Mouse (Mus musculus): ENCODE data around the gene Mup2.
"Not testable (repeated sequence)": the region's sequence is repeated elsewhere in the genome, so short reads cannot be mapped to it uniquely, and the experiment has no call there.

GRCm38 (mm10) chr4:60154189-60154588 is at the start of gene Mup2:
- not testable (repeated sequence) for TF ChIP-seq CTCF (IDR thresholded peaks at IDR 0.05; ENCODE audit: low read depth, low read length); TAL1 (conservative IDR thresholded peaks at IDR 0.05; ENCODE audit: low read depth, low read length); GATA2 (IDR thresholded peaks at IDR 0.05; ENCODE audit: borderline replicate concordance, low read depth, low read length); POLR2AphosphoS5 (IDR thresholded peaks at IDR 0.05; ENCODE audit: insufficient replicate concordance, low read depth, low read length); GATA1 (IDR thresholded peaks at IDR 0.05; ENCODE audit: borderline replicate concordance, low read length)
